Mouse (Mus musculus): ENCODE data around the gene Gpank1. TPM values are rescaled to one million over a fixed set of nuclear protein-coding genes. Genes with fewer than 3 reads are reported as not detected.

Gpank1 gene
- total and polyA plus RNA-seq, 3 experiments = 6.8 to 9.5 (median 8.5) TPM

GRCm38 (mm10) chr17:35103221-35103690 is 18.0 kb upstream of the Gpank1 start:
- no peak overlapping the region for H3K9ac ChIP-seq (ENCODE audit: low read depth, low read length)
- no peaks in the 10 kb centered on the region for H3K36me3 ChIP-seq (ENCODE audit: control insufficient read depth, insufficient read depth, low read length)
- no peak for TF ChIP-seq EP300 (IDR thresholded peaks at IDR 0.05; ENCODE audit: insufficient read depth, low read depth, low read length)
- TF ChIP-seq CTCF (IDR thresholded peaks at IDR 0.05) = no peak
- no peak overlapping the region for H3K27ac ChIP-seq
- no peaks in the 10 kb centered on the region for H3K79me2 ChIP-seq (replicated peaks; ENCODE audit: control insufficient read depth, insufficient read depth, low read length)
- intact Hi-C loops (cut with DNase I) = no loop called here
- DNase-seq = no peak
- no peaks in the 10 kb centered on the region for H3K27me3 ChIP-seq (ENCODE audit: control insufficient read depth, insufficient read depth, low read length)
- no peaks in the 10 kb centered on the region for H3K4me1 ChIP-seq (ENCODE audit: control insufficient read depth, insufficient read depth, low read length)
- H3K4me3 ChIP-seq = no peak overlapping the region
- 47% methylated on average over 6 of the region's 6 CpGs for WGBS

GRCm38 (mm10) chr17:35104079-35104478 is 17.2 kb upstream of the Gpank1 start:
- Histone ChIP-seq H3K36me3 (ENCODE audit: control insufficient read depth, insufficient read depth, low read length) (no peaks in the 10 kb centered on the region), H3K9ac (ENCODE audit: low read depth, low read length) (no peak overlapping the region), H3K79me2 (replicated peaks; ENCODE audit: control insufficient read depth, insufficient read depth, low read length) (no peaks in the 10 kb centered on the region), H3K4me3 (no peak overlapping the region), H3K27me3 (ENCODE audit: control insufficient read depth, insufficient read depth, low read length) (no peaks in the 10 kb centered on the region), H3K4me1 (ENCODE audit: control insufficient read depth, insufficient read depth, low read length) (no peaks in the 10 kb centered on the region), H3K27ac (no peak overlapping the region)
- intact Hi-C loops (cut with DNase I) = no loop called here
- no peak for DNase-seq
- 90% methylated on average over 7 of the region's 7 CpGs for WGBS
- TF ChIP-seq CTCF (IDR thresholded peaks at IDR 0.05) (no peak), EP300 (IDR thresholded peaks at IDR 0.05; ENCODE audit: insufficient read depth, low read depth, low read length) (no peak)

- Histone ChIP-seq H3K36me3 (ENCODE audit: control insufficient read depth, insufficient read depth, low read length) (no peaks in the 10 kb centered on the region), H3K27ac (no peak overlapping the region), H3K9ac (ENCODE audit: low read depth, low read length) (no peak overlapping the region), H3K4me1 (ENCODE audit: control insufficient read depth, insufficient read depth, low read length) (no peaks in the 10 kb centered on the region), H3K4me3 (no peak overlapping the region), H3K79me2 (replicated peaks; ENCODE audit: control insufficient read depth, insufficient read depth, low read length) (no peaks in the 10 kb centered on the region), H3K27me3 (ENCODE audit: control insufficient read depth, insufficient read depth, low read length) (no peaks in the 10 kb centered on the region)
- 73% methylated on average over 6 of the region's 6 CpGs for WGBS
- DNase-seq = no peak
- intact Hi-C loops (cut with DNase I) = no loop called here
- no peak for TF ChIP-seq EP300 (IDR thresholded peaks at IDR 0.05; ENCODE audit: insufficient read depth, low read depth, low read length)
- no peak for TF ChIP-seq CTCF (IDR thresholded peaks at IDR 0.05)
- no peak for TF ChIP-seq POLR2A (IDR thresholded peaks at IDR 0.05; ENCODE audit: insufficient read depth, low read depth, low read length)
Observed at GRCm38 (mm10) chr17:35104754-35105153, 16.5 kb upstream of the Gpank1 start.

- no peak overlapping the region for H3K4me3 ChIP-seq
- WGBS = 31% methylated on average over 13 of the region's 13 CpGs
- H3K27ac ChIP-seq = no peak overlapping the region
- intact Hi-C loops (cut with DNase I) = loop anchor here (1.0 kb wide), 1 partner anchor 85 kb away; no protein-coding TSS in a partner anchor
- H3K27me3 ChIP-seq (ENCODE audit: control insufficient read depth, insufficient read depth, low read length) = no peaks in the 10 kb centered on the region
- H3K36me3 ChIP-seq (ENCODE audit: control insufficient read depth, insufficient read depth, low read length) = no peaks in the 10 kb centered on the region
- TF ChIP-seq CTCF (IDR thresholded peaks at IDR 0.05) = peak; percentile 64
- TF ChIP-seq POLR2A (IDR thresholded peaks at IDR 0.05; ENCODE audit: insufficient read depth, low read depth, low read length) = no peak
- TF ChIP-seq EP300 (IDR thresholded peaks at IDR 0.05; ENCODE audit: insufficient read depth, low read depth, low read length) = no peak
- DNase-seq = no peak
- no peak overlapping the region for H3K9ac ChIP-seq (ENCODE audit: low read depth, low read length)
- H3K4me1 ChIP-seq (ENCODE audit: control insufficient read depth, insufficient read depth, low read length) = no peaks in the 10 kb centered on the region
- no peaks in the 10 kb centered on the region for H3K79me2 ChIP-seq (replicated peaks; ENCODE audit: control insufficient read depth, insufficient read depth, low read length)
Observed at GRCm38 (mm10) chr17:35105740-35106389, 15.4 kb upstream of the Gpank1 start.

GRCm38 (mm10) chr17:35106522-35106921 is 14.7 kb upstream of the Gpank1 start:
- no peaks in the 10 kb centered on the region; the same call in 1 of the 2 replicates for H3K4me1 ChIP-seq (ENCODE audit: control insufficient read depth, insufficient read depth, low read length)
- TF ChIP-seq CTCF (IDR thresholded peaks at IDR 0.05) = no peak
- TF ChIP-seq POLR2A (IDR thresholded peaks at IDR 0.05; ENCODE audit: insufficient read depth, low read depth, low read length) = no peak
- TF ChIP-seq EP300 (IDR thresholded peaks at IDR 0.05; ENCODE audit: insufficient read depth, low read depth, low read length) = no peak
- H3K9ac ChIP-seq (ENCODE audit: low read depth, low read length) = no peak overlapping the region
- no peak overlapping the region for H3K27ac ChIP-seq
- H3K36me3 ChIP-seq (ENCODE audit: control insufficient read depth, insufficient read depth, low read length) = no peaks in the 10 kb centered on the region
- intact Hi-C loops (cut with DNase I) = loop anchor here (1.0 kb wide), 1 partner anchor 85 kb away; no protein-coding TSS in a partner anchor
- H3K27me3 ChIP-seq (ENCODE audit: control insufficient read depth, insufficient read depth, low read length) = no peaks in the 10 kb centered on the region
- H3K79me2 ChIP-seq (replicated peaks; ENCODE audit: control insufficient read depth, insufficient read depth, low read length) = no peaks in the 10 kb centered on the region
- H3K4me3 ChIP-seq = no peak overlapping the region
- DNase-seq = no peak
- 64% methylated on average over 3 of the region's 3 CpGs for WGBS

DNA sequence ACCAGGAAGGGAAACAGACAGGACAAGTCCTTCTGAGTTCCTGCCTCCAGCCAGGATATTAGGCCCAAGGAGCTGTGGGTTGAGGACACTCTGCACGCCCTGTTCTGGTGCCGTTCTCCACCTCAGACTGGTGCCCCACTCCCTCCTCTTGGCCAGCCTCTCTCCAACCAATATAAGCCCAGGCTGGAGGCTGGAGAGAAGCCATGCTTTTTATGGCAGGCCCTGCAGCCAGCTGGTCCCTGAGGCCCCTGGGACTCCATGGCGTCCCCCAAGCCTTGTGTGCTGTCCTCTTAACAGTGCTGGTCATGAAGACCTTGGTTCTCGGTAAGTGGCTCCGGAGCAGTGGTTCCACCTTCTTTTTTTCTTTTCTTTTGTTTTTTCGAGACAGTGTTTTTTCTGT is 13.2 kb upstream of the Gpank1 start, which contains the start of gene Ly6g5c:
Gene Ly6g5c, plus strand, starts transcription at position 183 of the 400 bp plus-strand sequence.
- Histone ChIP-seq H3K36me3 (ENCODE audit: control insufficient read depth, insufficient read depth, low read length) (no peaks in the 10 kb centered on the region), H3K27ac (no peak within 1 kb of the TSS), H3K79me2 (replicated peaks; ENCODE audit: control insufficient read depth, insufficient read depth, low read length) (no peaks in the 10 kb centered on the region), H3K9ac (ENCODE audit: low read depth, low read length) (no peak within 1 kb of the TSS), H3K4me1 (ENCODE audit: control insufficient read depth, insufficient read depth, low read length) (peaks cover 2% of the 10 kb centered on the region), H3K27me3 (ENCODE audit: control insufficient read depth, insufficient read depth, low read length) (no peaks in the 10 kb centered on the region), H3K4me3 (no peak within 1 kb of the TSS)
- TF ChIP-seq POLR2A (IDR thresholded peaks at IDR 0.05; ENCODE audit: insufficient read depth, low read depth, low read length) (no peak), CTCF (IDR thresholded peaks at IDR 0.05) (no peak), EP300 (IDR thresholded peaks at IDR 0.05; ENCODE audit: insufficient read depth, low read depth, low read length) (no peak)
- no peak for DNase-seq
- intact Hi-C loops (cut with DNase I) = no loop called here
- 73% methylated on average over 6 of the region's 6 CpGs for WGBS

All from heart, adult 2 months (tissue).